Comparison of ENCODE assay signal across 24 mouse cellular contexts in the genomic region with DNA sequence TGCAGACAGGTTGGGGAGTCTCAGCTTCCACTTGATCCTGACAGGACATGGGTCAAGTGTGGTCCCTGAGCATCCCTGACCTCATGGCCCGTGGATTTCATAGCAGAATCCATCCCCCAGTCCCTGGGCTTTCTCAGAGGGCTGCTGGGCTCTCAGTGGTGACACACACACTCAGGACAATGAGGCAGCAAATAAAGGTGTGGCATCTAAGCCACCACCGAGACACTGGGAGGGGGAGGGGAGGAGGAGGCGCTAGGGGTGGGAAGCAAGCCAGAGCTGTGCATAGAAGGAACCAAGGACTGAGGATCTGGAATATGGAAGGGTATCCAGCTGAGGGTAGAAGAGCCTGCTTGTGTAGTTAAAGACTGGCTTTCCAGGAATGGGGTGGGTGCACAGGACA. TPM values are rescaled to one million over a fixed set of nuclear protein-coding genes. Genes with fewer than 3 reads are reported as not detected.
DNase-seq lines count a peak whose midpoint lies in the region; ATAC-seq lines count a peak whose summit lies in the region.
"Had no signal": no experiment of that assay in that cellular context is flagged by ENCODE, and none has a peak within 500 bp of the region (broad histone marks: within the 10 kb centered on the region; RNA-seq: fewer than 3 reads in every experiment).

No protein-coding gene starts in this region.

- ATAC-seq in heart, embryonic 11.5 days (replicated peaks; ENCODE audit: insufficient number of reproducible peaks, low FRiP score, low TSS enrichment): 0 out of 2 replicates have a peak, but pooled peaks have one; percentile 3
- ATAC-seq in midbrain, embryonic 13.5 days: no peak
- peak; percentile 81; the same call in 1 of the 2 replicates for ATAC-seq in stomach, embryonic 14.5 days (ENCODE audit: insufficient number of reproducible peaks, insufficient read depth, low FRiP score, low read depth)
- ATAC-seq: forebrain, embryonic 14.5 days; hindbrain, embryonic 16.5 days had no signal

- H3K27me3 ChIP-seq in heart, embryonic 11.5 days (ENCODE audit: control insufficient read depth, insufficient read depth, low read length): peaks cover 4% of the 10 kb centered on the region; the same call in 1 of the 2 replicates
- H3K27me3 ChIP-seq in midbrain, embryonic 10.5 days (ENCODE audit: low read depth, poor library complexity, severe bottlenecking): no peaks in the 10 kb centered on the region; the same call in 1 of the 2 replicates
- H3K27me3 ChIP-seq in midbrain, embryonic 13.5 days: 0 out of 2 replicates have a peak, but pooled peaks cover 4% of the 10 kb centered on the region
- H3K27me3 ChIP-seq in stomach, embryonic 14.5 days (ENCODE audit: control insufficient read depth, insufficient read depth, low read length): no peaks in the 10 kb centered on the region
- H3K27me3 ChIP-seq in limb, embryonic 10.5 days (ENCODE audit: low read depth, poor library complexity, severe bottlenecking): 0 out of 2 replicates have a peak, but pooled peaks cover 2% of the 10 kb centered on the region
- H3K27me3 ChIP-seq: neural tube, embryonic 13.5 days had no signal

- H3K9me3 ChIP-seq in heart, embryonic 11.5 days (replicated peaks; ENCODE audit: control insufficient read depth, low read length): no peaks in the 10 kb centered on the region
- H3K9me3 ChIP-seq in midbrain, embryonic 10.5 days (replicated peaks): no peaks in the 10 kb centered on the region
- no peaks in the 10 kb centered on the region; the same call in 1 of the 2 replicates for H3K9me3 ChIP-seq in midbrain, embryonic 13.5 days
- no peaks in the 10 kb centered on the region for H3K9me3 ChIP-seq in stomach, embryonic 14.5 days (ENCODE audit: control insufficient read depth, low read depth, low read length)
- H3K9me3 ChIP-seq in limb, embryonic 10.5 days (replicated peaks): no peaks in the 10 kb centered on the region

- 43% methylated on average over 3 of the region's 3 CpGs for WGBS in heart, embryonic 11.5 days (ENCODE audit: insufficient replicate concordance)
- WGBS in midbrain, embryonic 10.5 days: 34% methylated on average over 3 of the region's 3 CpGs
- 41% methylated on average over 3 of the region's 3 CpGs for WGBS in midbrain, embryonic 13.5 days
- 31% methylated on average over 3 of the region's 3 CpGs for WGBS in stomach, embryonic 14.5 days
- WGBS in limb, embryonic 10.5 days: 58% methylated on average over 3 of the region's 3 CpGs

- H3K9ac ChIP-seq in heart, embryonic 11.5 days (ENCODE audit: low read depth, low read length): no peak overlapping the region
- H3K9ac ChIP-seq in midbrain, embryonic 13.5 days (replicated peaks): no peak overlapping the region
- no peak overlapping the region for H3K9ac ChIP-seq in stomach, embryonic 14.5 days (replicated peaks; ENCODE audit: low read depth, low read length)
- H3K9ac ChIP-seq: heart, embryonic 13.5 days; neural tube, embryonic 13.5 days had no signal

- no peaks in the 10 kb centered on the region for H3K36me3 ChIP-seq in heart, embryonic 11.5 days (ENCODE audit: control insufficient read depth, insufficient read depth, low read length)
- H3K36me3 ChIP-seq in midbrain, embryonic 10.5 days: no peaks in the 10 kb centered on the region
- H3K36me3 ChIP-seq in midbrain, embryonic 13.5 days: no peaks in the 10 kb centered on the region
- H3K36me3 ChIP-seq in stomach, embryonic 14.5 days (ENCODE audit: control insufficient read depth, insufficient read depth, low read length): no peaks in the 10 kb centered on the region
- H3K36me3 ChIP-seq in limb, embryonic 10.5 days: no peaks in the 10 kb centered on the region
- H3K36me3 ChIP-seq: G1E; heart, embryonic 13.5 days; neural tube, embryonic 13.5 days had no signal

- no peak for DNase-seq in heart, adult 18-20 months
- DNase-seq in midbrain, embryonic 10.5 days (ENCODE audit: low spot score): no peak
- DNase-seq in left cerebral cortex, postnatal 25 days (ENCODE audit: low spot score in 2 of 2): no peak
- no peak for DNase-seq in limb, embryonic 10.5 days (ENCODE audit: low spot score)
- DNase-seq: adrenal gland, adult 8-10 months; cerebellum, adult 8-10 months; cerebellum, postnatal 25 days; gastrocnemius, adult 2 months; gastrocnemius, postnatal 36 days; heart, adult 2 months; heart, postnatal 10 days; kidney, adult 18-20 months; kidney, postnatal 4 days; liver; thymus, adult 18-20 months; thymus, postnatal 25 days had no signal

- no peaks in the 10 kb centered on the region for H3K4me1 ChIP-seq in heart, embryonic 11.5 days (ENCODE audit: control insufficient read depth, insufficient read depth, low read length)
- H3K4me1 ChIP-seq in midbrain, embryonic 10.5 days: peaks cover 34% of the 10 kb centered on the region
- H3K4me1 ChIP-seq in midbrain, embryonic 13.5 days (replicated peaks): peaks cover 13% of the 10 kb centered on the region
- no peaks in the 10 kb centered on the region for H3K4me1 ChIP-seq in stomach, embryonic 14.5 days (ENCODE audit: control insufficient read depth, insufficient read depth, low read length)
- peaks cover 24% of the 10 kb centered on the region for H3K4me1 ChIP-seq in limb, embryonic 10.5 days
- H3K4me1 ChIP-seq: heart, embryonic 13.5 days; neural tube, embryonic 13.5 days had no signal

- intact Hi-C loops in left cerebral cortex, postnatal 25 days (cut with DNase I): no loop called here

- no peak overlapping the region for H3K27ac ChIP-seq in heart, embryonic 11.5 days (ENCODE audit: low read depth, low read length)
- 0 out of 2 replicates have a peak overlapping the region, but pooled peaks have one; percentile 2 for H3K27ac ChIP-seq in midbrain, embryonic 10.5 days (replicated peaks)
- H3K27ac ChIP-seq in midbrain, embryonic 13.5 days: no peak overlapping the region
- H3K27ac ChIP-seq in stomach, embryonic 14.5 days (ENCODE audit: low read length): no peak overlapping the region
- H3K27ac ChIP-seq in limb, embryonic 10.5 days: no peak overlapping the region; the same call in 1 of the 2 replicates
- H3K27ac ChIP-seq: gastrocnemius, adult 2 months; heart, adult 2 months; heart, embryonic 13.5 days; neural tube, embryonic 13.5 days had no signal

- H3K4me3 ChIP-seq in heart, embryonic 11.5 days (ENCODE audit: low read depth, low read length): no peak overlapping the region
- H3K4me3 ChIP-seq in midbrain, embryonic 10.5 days: no peak overlapping the region
- H3K4me3 ChIP-seq in midbrain, embryonic 13.5 days (replicated peaks): no peak overlapping the region
- no peak overlapping the region for H3K4me3 ChIP-seq in stomach, embryonic 14.5 days (ENCODE audit: low read depth, low read length)
- H3K4me3 ChIP-seq in limb, embryonic 10.5 days: no peak overlapping the region
- H3K4me3 ChIP-seq: gastrocnemius, adult 2 months; heart, adult 2 months; heart, embryonic 13.5 days; neural tube, embryonic 13.5 days had no signal

- no peak overlapping the region for H3K4me2 ChIP-seq in heart, embryonic 11.5 days
- H3K4me2 ChIP-seq in midbrain, embryonic 13.5 days (replicated peaks): no peak overlapping the region
- H3K4me2 ChIP-seq in stomach, embryonic 14.5 days (replicated peaks; ENCODE audit: low read depth, low read length): no peak overlapping the region
- H3K4me2 ChIP-seq: heart, embryonic 13.5 days; neural tube, embryonic 13.5 days had no signal

RNA-seq across cellular contexts. Expression of gene Clmn, which starts 11.2 kb away (rescaled TPM):
- 1.3 and 1.5 TPM in 2 replicates for polyA plus RNA-seq in heart, embryonic 11.5 days (2014; fragmentation: Nextera tagmentation; extraction: Ambion mirVana)
- total RNA-seq in heart, adult 18-20 months (2021): 1 to 10 TPM; 1.9 to 2.9 TPM
- 1.7 and 1.9 TPM in 2 replicates for polyA plus RNA-seq in midbrain, embryonic 10.5 days (2016; fragmentation: Nextera tagmentation; extraction: Ambion mirVana)
- 0.98 and 1.1 TPM in 2 replicates for polyA plus RNA-seq in midbrain, embryonic 13.5 days (2015; fragmentation: Nextera tagmentation; extraction: Ambion mirVana)
- polyA plus RNA-seq in stomach, embryonic 14.5 days (2014; fragmentation: Nextera tagmentation; extraction: Ambion mirVana): 3.1 TPM in 2 replicates
- total RNA-seq in left cerebral cortex, postnatal 25 days (2021): 10 to 100 TPM; 41.3 to 43.0 TPM
- 2.0 and 3.0 TPM in 2 replicates for polyA plus RNA-seq in limb, embryonic 10.5 days (2016; fragmentation: Nextera tagmentation; extraction: Ambion mirVana)
- polyA plus RNA-seq: G1E had no signal
